Mouse (Mus musculus) liver, adult 10 weeks (tissue): ENCODE results near the gene Qrfp. TPM values are rescaled to one million over a fixed set of nuclear protein-coding genes. Genes with fewer than 3 reads are reported as not detected.

Experiments used
- polyA plus RNA-seq: library from polyadenylated mRNA; stranded (reverse); fragments of 350-450 nt; fragmentation: Illumina TruSeq; extraction: RNeasy Lipid Tissue Mini Kit (QIAGEN cat#74804); gene quantifications from one replicate; pipeline ENCODE4 v1.2.3, GENCODE M21; 2014; ENCODE audit warnings: low read depth, low replicate concordance

Qrfp gene
- polyA plus RNA-seq = not detected

GRCm38 (mm10) chr2:31810444-31810843 lies at the start of gene Qrfp:
TSS of gene Qrfp (minus strand) at chr2:31810580.

GRCm38 (mm10) chr2:31845896-31846691 lies 35.7 kb upstream of the Qrfp start, which contains the start of gene Fibcd1:
TSS of gene Fibcd1 (minus strand) at chr2:31846005.

Other genes with a start within 250 kb of the Qrfp start
- gene Fubp3, start 237.9 kb downstream of the Qrfp start, polyA plus RNA-seq = 13.1 TPM
- gene Prdm12, start 170.5 kb downstream of the Qrfp start, polyA plus RNA-seq = not detected
- 7.8 TPM for gene Exosc2, start 139.9 kb downstream of the Qrfp start, polyA plus RNA-seq
- 6.7 TPM for gene Abl1, start 122.2 kb downstream of the Qrfp start, polyA plus RNA-seq
- gene Fibcd1, start 35.4 kb upstream of the Qrfp start, polyA plus RNA-seq = not detected
- 0.08 TPM for gene Lamc3, start 76.7 kb upstream of the Qrfp start, polyA plus RNA-seq
- 0.56 TPM for gene Aif1l, start 139.6 kb upstream of the Qrfp start, polyA plus RNA-seq
- gene Nup214, start 163.9 kb upstream of the Qrfp start, polyA plus RNA-seq = 11.0 TPM